Mouse (Mus musculus): Measurements from ENCODE around the gene Shisa6.
A peak's percentile ranks its signal among the peaks of the same experiment; 100 is the strongest.

Shisa6 gene

DNA sequence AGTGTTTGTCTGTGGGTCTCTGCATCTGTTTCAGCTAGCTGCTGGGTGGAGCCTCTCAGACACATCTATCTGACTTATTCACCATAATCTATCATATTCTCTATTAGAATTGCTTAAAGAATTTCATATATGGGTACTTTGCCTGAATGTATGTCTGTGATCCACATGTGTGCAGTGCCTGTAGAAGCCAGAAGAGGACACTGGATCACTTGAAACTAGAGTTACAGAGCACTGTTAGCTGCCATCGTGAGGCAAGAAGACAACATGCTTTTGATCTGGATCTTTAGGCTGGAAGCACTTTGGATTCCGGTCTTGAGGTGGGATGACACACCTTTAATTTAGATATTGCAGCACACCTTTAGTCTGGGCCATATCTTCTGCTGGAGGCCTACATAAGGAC lies 289.2 kb downstream of the Shisa6 start:
- no peak for DNase-seq (ENCODE audit: low spot score)

DNA sequence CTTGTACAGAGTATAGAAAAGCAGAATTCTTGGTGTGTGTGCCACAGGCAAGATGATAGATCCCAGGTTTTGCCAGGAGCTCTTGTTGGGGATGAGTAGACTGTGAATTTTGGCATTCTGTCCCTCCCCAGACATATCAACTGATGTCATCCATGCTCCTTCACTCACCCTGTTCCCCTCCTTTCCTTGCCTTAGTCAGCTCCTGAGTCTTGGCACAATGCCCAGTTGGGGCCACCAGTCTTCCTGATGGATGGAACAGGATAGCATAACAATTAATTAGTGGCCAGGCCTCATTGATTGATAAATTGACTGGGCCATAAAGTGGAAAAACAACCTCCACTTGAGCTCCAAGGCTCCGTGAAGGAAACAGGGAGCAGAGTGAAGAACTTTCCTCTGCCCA lies 292.9 kb downstream of the Shisa6 start:
- DNase-seq (ENCODE audit: low spot score) = no peak

DNA sequence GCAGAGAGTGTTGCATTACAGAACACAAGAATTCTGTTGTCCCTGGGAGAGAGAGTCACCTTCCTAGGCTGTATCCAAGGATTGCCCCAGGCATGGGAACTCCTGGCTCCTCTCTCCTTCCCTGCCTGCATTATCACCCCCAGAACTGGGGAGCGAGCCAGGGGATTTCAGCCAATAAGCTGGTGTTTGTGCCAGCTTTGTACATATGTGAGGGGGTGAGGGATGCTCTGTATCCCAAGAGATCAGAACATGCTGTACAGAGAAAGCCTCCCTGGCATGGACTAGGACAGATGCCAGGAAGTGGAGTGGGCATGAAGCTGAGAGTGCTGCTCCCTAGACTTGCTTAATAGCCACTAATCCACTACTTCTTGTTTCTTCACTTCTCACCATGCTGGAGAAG lies 303.6 kb downstream of the Shisa6 start:
- no peak for DNase-seq (ENCODE audit: low spot score)

DNA sequence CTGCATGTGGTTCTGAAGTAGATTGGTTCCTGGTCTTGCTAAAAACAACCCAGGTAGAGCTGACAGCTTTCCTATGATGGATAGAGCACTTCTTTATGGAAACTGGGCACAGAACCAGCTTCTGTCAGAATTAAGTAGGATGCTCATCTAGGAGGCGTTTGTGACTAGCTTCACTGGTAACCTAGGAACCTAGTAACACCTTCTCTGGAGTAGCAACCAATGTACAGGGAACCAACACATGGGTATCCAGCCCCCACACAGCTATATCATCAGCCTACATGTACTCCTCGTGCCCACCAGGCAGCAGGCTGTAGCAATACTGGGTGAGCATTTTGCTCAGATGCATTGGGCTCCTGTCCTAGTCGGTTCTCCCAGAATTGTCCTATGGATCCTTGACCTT lies 307.3 kb downstream of the Shisa6 start:
- no peak for DNase-seq (ENCODE audit: low spot score)

DNA sequence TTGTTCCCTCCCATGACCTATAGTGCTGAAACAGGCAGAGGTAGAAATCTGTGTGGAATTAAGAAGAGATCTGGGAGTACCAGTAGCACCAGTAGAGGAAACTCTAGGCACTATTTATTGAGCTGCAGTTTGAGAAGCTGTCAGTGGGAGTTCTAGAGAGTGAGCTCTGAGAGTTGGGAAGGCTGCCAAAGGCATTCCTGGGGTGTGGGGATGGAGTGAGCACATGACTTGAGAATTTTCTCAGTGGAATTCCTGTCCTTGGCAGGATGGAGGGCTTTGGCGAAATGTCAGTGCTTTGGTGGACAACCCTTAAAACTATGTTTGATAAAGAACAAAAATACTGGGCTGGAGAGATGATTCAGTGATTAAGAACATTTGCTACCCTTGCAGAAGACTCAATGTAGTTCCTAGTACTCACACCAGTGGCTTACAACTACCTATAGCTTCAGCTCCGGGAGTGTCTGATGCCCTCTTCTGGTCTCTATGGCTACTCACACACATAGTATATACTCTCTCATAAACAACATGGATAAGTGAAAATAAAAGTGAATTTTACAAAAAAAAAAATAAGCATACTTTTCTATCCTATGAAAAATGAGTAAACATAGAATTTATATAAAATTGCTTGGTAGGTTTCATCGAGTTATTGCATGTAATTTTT lies 337.0 kb downstream of the Shisa6 start:
- no peak for DNase-seq (ENCODE audit: low spot score)

DNA sequence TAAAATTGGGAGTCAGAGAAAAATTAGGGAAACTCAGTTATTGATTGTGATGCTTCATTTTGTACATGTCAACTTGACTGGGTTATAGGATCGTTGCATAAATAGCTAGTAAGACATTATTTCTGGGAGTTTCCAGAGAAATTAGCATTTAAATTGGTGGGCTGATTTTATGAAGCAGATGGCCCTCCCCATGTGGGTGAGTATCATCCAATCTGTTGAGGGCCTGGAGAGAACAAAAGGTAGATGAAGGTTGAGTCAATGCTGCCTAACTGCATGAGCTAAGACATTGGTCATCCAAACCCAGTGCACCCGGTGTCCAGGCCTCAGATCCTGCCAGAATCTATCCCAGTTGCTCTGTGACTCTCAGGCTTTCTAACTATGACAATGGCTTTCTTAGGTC lies 337.6 kb downstream of the Shisa6 start:
- no peak for DNase-seq (ENCODE audit: low spot score)

DNA sequence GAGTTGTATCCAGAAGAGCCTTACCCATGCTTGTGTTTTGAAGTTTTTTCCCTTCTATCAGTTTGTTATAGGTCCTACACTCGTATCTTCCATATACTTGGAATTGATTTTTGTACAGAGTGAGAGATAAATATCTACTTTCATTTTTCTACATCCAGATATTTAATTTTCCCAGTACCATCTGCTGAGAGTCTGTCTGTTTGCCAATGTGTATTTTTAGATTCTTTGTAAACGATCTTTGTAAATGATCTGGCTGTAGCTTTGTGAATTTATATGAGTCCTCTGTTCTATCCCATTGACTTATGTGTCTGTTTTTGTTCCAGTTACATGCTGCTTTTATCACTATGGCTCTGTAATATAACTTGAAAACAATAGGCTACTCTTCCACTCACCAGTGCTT lies 348.0 kb downstream of the Shisa6 start:
- DNase-seq (ENCODE audit: low spot score) = no peak

DNA sequence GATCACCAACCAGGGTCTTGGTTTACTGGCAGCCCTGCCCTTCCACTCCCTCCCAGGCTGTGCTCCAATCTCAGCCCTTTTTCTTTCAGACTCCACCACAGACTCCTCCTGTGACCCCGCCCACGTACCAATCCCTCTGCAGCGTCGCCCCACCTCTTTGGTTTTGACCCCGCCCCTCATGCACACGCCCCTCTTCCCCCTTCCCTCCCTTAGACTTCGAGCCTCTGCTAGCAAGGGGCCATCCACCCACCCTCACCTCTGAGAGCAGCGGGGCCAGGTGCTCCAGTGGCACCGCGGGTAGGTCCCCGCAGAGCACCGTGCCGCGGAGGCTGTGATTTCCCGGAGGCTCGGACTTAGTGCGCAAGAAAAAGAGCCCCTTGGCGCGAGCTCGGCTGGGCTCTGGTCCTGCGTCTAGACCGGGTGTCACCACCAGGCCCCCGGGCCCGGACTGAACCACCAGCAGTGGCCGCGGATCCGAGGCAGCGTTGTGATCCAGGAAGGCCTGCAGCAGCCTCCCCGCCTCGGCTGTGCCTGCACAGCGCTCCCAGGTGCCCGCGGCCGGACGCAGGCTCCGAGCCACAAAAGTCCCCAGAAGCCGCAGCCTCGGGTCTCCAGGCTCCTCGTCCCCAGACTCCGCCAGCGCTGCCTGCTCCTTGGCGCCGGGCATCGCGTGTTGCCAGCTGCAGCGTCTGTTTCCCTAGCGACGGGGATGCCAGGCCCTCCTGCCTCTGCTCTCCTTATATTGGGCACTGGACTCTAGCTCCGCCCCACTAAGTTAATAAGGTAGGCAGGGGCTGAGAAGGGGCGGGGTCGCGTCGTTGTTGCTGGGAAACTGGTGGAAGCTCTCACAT lies 357.7 kb downstream of the Shisa6 start, which contains the start of gene Dnah9:
TSS of gene Dnah9 (minus strand) at position 751 of the 851 bp plus-strand sequence.
- DNase-seq (ENCODE audit: low spot score) = peak; percentile 16

DNA sequence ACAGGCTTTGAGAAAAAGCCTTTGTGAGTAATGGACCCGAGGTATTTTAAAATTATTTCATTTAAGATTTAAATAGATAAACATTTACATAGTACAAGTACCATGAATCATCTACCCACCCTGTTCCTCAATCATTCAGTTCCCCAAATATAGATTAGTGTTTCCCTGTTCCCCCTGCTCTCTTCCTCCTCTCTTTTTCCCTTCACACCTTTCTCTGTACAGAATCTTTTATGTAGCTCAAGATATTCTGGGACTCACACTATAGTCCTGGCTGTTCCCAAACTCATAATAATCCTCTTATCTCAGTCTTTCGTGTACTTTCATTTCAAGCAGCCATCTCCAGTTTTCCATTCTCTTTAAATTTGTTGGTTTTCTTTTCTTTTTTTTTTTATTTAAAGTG lies 361.7 kb downstream of the Shisa6 start:
- DNase-seq (ENCODE audit: low spot score) = no peak
